ENCODE assay signal across 8 mouse cellular contexts in genomic region chr13:73265442-73265841, GRCm38 (mm10). TPM values are rescaled to one million over a fixed set of nuclear protein-coding genes. Genes with fewer than 3 reads are reported as not detected.
DNase-seq lines count a peak whose midpoint lies in the region; ATAC-seq and TF ChIP-seq lines count a peak whose summit lies in the region.

No protein-coding gene starts in this region.

- 2% methylated on average over 28 of the region's 28 CpGs for WGBS in forebrain, embryonic 10.5 days
- WGBS in kidney, embryonic 16.5 days = under 1% methylated on average over 28 of the region's 28 CpGs
- WGBS in midbrain, postnatal 0 days = 4% methylated on average over 27 of the region's 28 CpGs

- H3K4me2 ChIP-seq in kidney, embryonic 16.5 days (replicated peaks; ENCODE audit: low read depth, low read length) = peak overlapping the region; percentile 48
- no peak overlapping the region for H3K4me2 ChIP-seq in midbrain, postnatal 0 days (ENCODE audit: low read depth, low read length, poor library complexity, severe bottlenecking)

- H3K9me3 ChIP-seq in forebrain, embryonic 10.5 days = no peaks in the 10 kb centered on the region
- H3K9me3 ChIP-seq in kidney, embryonic 16.5 days (ENCODE audit: low read length) = no peaks in the 10 kb centered on the region
- H3K9me3 ChIP-seq in midbrain, postnatal 0 days (ENCODE audit: low read length) = no peaks in the 10 kb centered on the region

- H3K4me3 ChIP-seq in gastrocnemius, adult 2 months = peak overlapping the region; percentile 46
- H3K4me3 ChIP-seq in forebrain, embryonic 10.5 days = peak overlapping the region; percentile 42
- H3K4me3 ChIP-seq in kidney, embryonic 16.5 days (ENCODE audit: low read length) = peak overlapping the region; percentile 28
- H3K4me3 ChIP-seq in midbrain, postnatal 0 days (ENCODE audit: low read depth, low read length) = no peak overlapping the region

- peak; percentile 40 for ATAC-seq in kidney, embryonic 16.5 days (ENCODE audit: low FRiP score, low TSS enrichment)
- peak; percentile 14; the same call in 1 of the 2 replicates for ATAC-seq in midbrain, postnatal 0 days (ENCODE audit: low FRiP score)

- H3K36me3 ChIP-seq in forebrain, embryonic 10.5 days (replicated peaks) = no peaks in the 10 kb centered on the region
- H3K36me3 ChIP-seq in kidney, embryonic 16.5 days (ENCODE audit: insufficient read depth, low read length) = no peaks in the 10 kb centered on the region
- no peaks in the 10 kb centered on the region for H3K36me3 ChIP-seq in midbrain, postnatal 0 days (ENCODE audit: insufficient read depth, low read length)

- no peak overlapping the region for H3K9ac ChIP-seq in kidney, embryonic 16.5 days (replicated peaks; ENCODE audit: low read length)
- H3K9ac ChIP-seq in midbrain, postnatal 0 days (replicated peaks; ENCODE audit: low read length, poor library complexity, severe bottlenecking) = no peak overlapping the region

- H3K27ac ChIP-seq in gastrocnemius, adult 2 months = no peak overlapping the region
- H3K27ac ChIP-seq in forebrain, embryonic 10.5 days = no peak overlapping the region
- no peak overlapping the region for H3K27ac ChIP-seq in kidney, embryonic 16.5 days (ENCODE audit: low read length)
- H3K27ac ChIP-seq in midbrain, postnatal 0 days (ENCODE audit: low read depth, low read length) = no peak overlapping the region

- no peak for TF ChIP-seq CTCF in gastrocnemius, adult 2 months (IDR thresholded peaks at IDR 0.05)
- peak; percentile 27; the same call in 1 of the 2 replicates for TF ChIP-seq CTCF in midbrain, postnatal 0 days (IDR thresholded peaks at IDR 0.05)

- peaks cover 56% of the 10 kb centered on the region for H3K4me1 ChIP-seq in forebrain, embryonic 10.5 days
- peaks cover 33% of the 10 kb centered on the region for H3K4me1 ChIP-seq in kidney, embryonic 16.5 days (ENCODE audit: insufficient read depth, low read length)
- peaks cover 8% of the 10 kb centered on the region; the same call in 1 of the 2 replicates for H3K4me1 ChIP-seq in midbrain, postnatal 0 days (ENCODE audit: insufficient read depth, low read length)

- H3K27me3 ChIP-seq in forebrain, embryonic 10.5 days (ENCODE audit: poor library complexity, severe bottlenecking) = peaks cover 100% of the 10 kb centered on the region
- H3K27me3 ChIP-seq in kidney, embryonic 16.5 days (ENCODE audit: insufficient read depth, low read length) = peaks cover 98% of the 10 kb centered on the region
- H3K27me3 ChIP-seq in midbrain, postnatal 0 days (ENCODE audit: insufficient read depth, low read length) = peaks cover 79% of the 10 kb centered on the region

- DNase-seq in gastrocnemius, adult 2 months = no peak
- no peak for DNase-seq in gastrocnemius, postnatal 25 days
- peak; percentile 57 for DNase-seq in forebrain, embryonic 10.5 days (ENCODE audit: extremely low spot score, low spot score)
- DNase-seq in midbrain, postnatal 0 days (ENCODE audit: low spot score) = no peak
- no peak for DNase-seq in left cerebral cortex, adult 18-20 months (ENCODE audit: low spot score in 2 of 2)
- DNase-seq in adrenal gland, postnatal 25 days = no peak
- no peak for DNase-seq in testis, postnatal 14 days (ENCODE audit: low spot score)

- intact Hi-C loops in gastrocnemius, adult 2 months (cut with DNase I) = no loop called here

RNA-seq across cellular contexts. Expression of gene Irx4, which starts 5.2 kb away (rescaled TPM):
- total RNA-seq in gastrocnemius, adult 2 months (2021) = not detected
- total RNA-seq in gastrocnemius, postnatal 25 days (2021) = not detected
- 0.93 and 1.1 TPM in 2 replicates for polyA plus RNA-seq in forebrain, embryonic 10.5 days (2016; fragmentation: Nextera tagmentation; extraction: Ambion mirVana)
- 0.30 and 0.42 TPM in 2 replicates for polyA plus RNA-seq in kidney, embryonic 16.5 days (2015; fragmentation: Nextera tagmentation; extraction: Ambion mirVana)
- 2.8 and 2.9 TPM in 2 replicates for total RNA-seq in midbrain, postnatal 0 days (2014; rRNA removed)
- 0.63 and 1.0 TPM in 2 replicates for polyA plus RNA-seq in midbrain, postnatal 0 days (2015; fragmentation: Nextera tagmentation; extraction: Ambion mirVana)
- not detected for total RNA-seq in left cerebral cortex, adult 18-20 months (2021)
- total RNA-seq in adrenal gland, postnatal 25 days (2021) = not detected in 2 replicates
